Mouse (Mus musculus): Measurements from ENCODE around the gene AI481877. TPM values are rescaled to one million over a fixed set of nuclear protein-coding genes. Genes with fewer than 3 reads are reported as not detected.

The AI481877 gene
- polyA plus RNA-seq, 1 experiment from 2014 or later, result not detected

Other genes with a start within 250 kb of the AI481877 start
- 44.4 and 47.1 TPM in 2 replicates for gene Ecpas, start 226.2 kb downstream of the AI481877 start, polyA plus RNA-seq (2016; fragmentation: Nextera tagmentation; extraction: Ambion mirVana)
- 1.2 and 1.3 TPM in 2 replicates for gene Zkscan16, start 195.4 kb downstream of the AI481877 start, polyA plus RNA-seq (2016; fragmentation: Nextera tagmentation; extraction: Ambion mirVana)
- 10.0 and 10.5 TPM in 2 replicates for gene Ptgr1, start 151.9 kb downstream of the AI481877 start, polyA plus RNA-seq (2016; fragmentation: Nextera tagmentation; extraction: Ambion mirVana)
- 5.2 and 8.5 TPM in 2 replicates for gene Dnajc25, start 143.9 kb downstream of the AI481877 start, polyA plus RNA-seq (2016; fragmentation: Nextera tagmentation; extraction: Ambion mirVana)
- gene Gm20503, start 135.8 kb downstream of the AI481877 start, polyA plus RNA-seq (2016; fragmentation: Nextera tagmentation; extraction: Ambion mirVana), result 6.7 and 8.2 TPM in 2 replicates
- gene Gng10, start 103.9 kb downstream of the AI481877 start, polyA plus RNA-seq (2016; fragmentation: Nextera tagmentation; extraction: Ambion mirVana), result 110 and 111 TPM in 2 replicates
- 18.7 and 19.9 TPM in 2 replicates for gene Ugcg, start 50.3 kb upstream of the AI481877 start, polyA plus RNA-seq (2016; fragmentation: Nextera tagmentation; extraction: Ambion mirVana)

All from forebrain, embryonic 12.5 days (tissue).